Mouse (Mus musculus): ENCODE results near the gene Dscaml1. TPM values are rescaled to one million over a fixed set of nuclear protein-coding genes. Genes with fewer than 3 reads are reported as not detected.

The Dscaml1 gene
- polyA plus RNA-seq, 1 experiment from 2014 or later, result 0.06 TPM

- WGBS, result 60% methylated on average over 5 of the region's 5 CpGs
- Histone ChIP-seq H3K4me3 (ENCODE audit: low read depth, low read length) (no peak overlapping the region), H3K27ac (ENCODE audit: low read length) (no peak overlapping the region), H3K36me3 (ENCODE audit: control insufficient read depth, insufficient read depth, low read length) (no peaks in the 10 kb centered on the region), H3K4me1 (ENCODE audit: control insufficient read depth, insufficient read depth, low read length) (no peaks in the 10 kb centered on the region; the same call in 1 of the 2 replicates), H3K4me2 (replicated peaks; ENCODE audit: low read depth, low read length) (no peak overlapping the region), H3K9me3 (ENCODE audit: control insufficient read depth, low read depth, low read length) (no peaks in the 10 kb centered on the region), H3K9ac (replicated peaks; ENCODE audit: low read depth, low read length) (no peak overlapping the region), H3K27me3 (ENCODE audit: control insufficient read depth, insufficient read depth, low read length) (no peaks in the 10 kb centered on the region)
- no peak for ATAC-seq (ENCODE audit: insufficient number of reproducible peaks, insufficient read depth, low FRiP score, low read depth)
Observed at GRCm38 (mm10) chr9:45413478-45414140, 12.8 kb upstream of the Dscaml1 start.

DNA sequence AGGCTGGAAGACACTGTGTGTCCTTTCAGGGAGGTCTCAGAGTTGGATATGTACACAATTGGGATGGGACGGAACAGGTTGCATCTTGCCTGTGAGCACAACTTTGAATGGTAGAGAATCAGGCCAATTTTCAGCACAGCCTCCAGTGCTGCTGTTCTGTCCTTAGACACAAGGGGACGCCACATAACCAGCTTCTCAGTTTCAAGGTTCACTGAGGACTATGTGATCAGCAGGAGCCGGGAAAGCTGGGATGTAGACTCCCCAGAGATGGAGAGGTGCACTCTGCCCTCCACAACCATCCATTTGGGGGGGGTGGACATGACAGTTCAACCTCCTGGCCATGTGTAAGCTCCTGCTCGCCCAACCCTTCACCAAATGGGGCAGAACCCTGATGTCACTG is 10.5 kb upstream of the Dscaml1 start:
- H3K4me3 ChIP-seq (ENCODE audit: low read depth, low read length), result no peak overlapping the region
- H3K27me3 ChIP-seq (ENCODE audit: control insufficient read depth, insufficient read depth, low read length), result no peaks in the 10 kb centered on the region
- ATAC-seq (ENCODE audit: insufficient number of reproducible peaks, insufficient read depth, low FRiP score, low read depth), result no peak
- H3K9me3 ChIP-seq (ENCODE audit: control insufficient read depth, low read depth, low read length), result no peaks in the 10 kb centered on the region
- H3K27ac ChIP-seq (ENCODE audit: low read length), result no peak overlapping the region
- no peak overlapping the region for H3K4me2 ChIP-seq (replicated peaks; ENCODE audit: low read depth, low read length)
- no peaks in the 10 kb centered on the region for H3K36me3 ChIP-seq (ENCODE audit: control insufficient read depth, insufficient read depth, low read length)
- WGBS, result 45% methylated on average over 4 of the region's 4 CpGs
- no peaks in the 10 kb centered on the region; the same call in 1 of the 2 replicates for H3K4me1 ChIP-seq (ENCODE audit: control insufficient read depth, insufficient read depth, low read length)
- no peak overlapping the region for H3K9ac ChIP-seq (replicated peaks; ENCODE audit: low read depth, low read length)

DNA sequence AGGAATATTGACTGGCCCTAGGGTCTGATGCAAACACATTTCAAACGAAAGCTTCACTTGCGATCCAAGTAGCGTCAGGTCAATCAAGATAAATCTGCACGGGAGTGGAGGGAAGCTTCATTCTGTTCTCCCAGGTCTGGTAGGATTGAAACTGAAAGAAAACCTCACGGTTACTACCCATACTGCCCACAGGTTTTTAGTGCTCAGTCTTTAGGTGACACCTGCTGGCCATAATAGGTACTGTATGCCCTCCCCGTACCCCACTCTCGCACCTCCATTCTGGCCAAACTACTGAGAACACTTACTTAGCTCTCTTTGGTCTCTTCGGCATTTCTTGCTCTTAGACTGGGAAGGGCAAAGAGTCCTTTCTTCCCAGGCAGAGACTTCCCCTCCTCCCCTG is 9.2 kb upstream of the Dscaml1 start:
- Histone ChIP-seq H3K4me3 (ENCODE audit: low read depth, low read length) (no peak overlapping the region), H3K27me3 (ENCODE audit: control insufficient read depth, insufficient read depth, low read length) (no peaks in the 10 kb centered on the region), H3K27ac (ENCODE audit: low read length) (no peak overlapping the region), H3K36me3 (ENCODE audit: control insufficient read depth, insufficient read depth, low read length) (no peaks in the 10 kb centered on the region), H3K9ac (replicated peaks; ENCODE audit: low read depth, low read length) (no peak overlapping the region), H3K4me1 (ENCODE audit: control insufficient read depth, insufficient read depth, low read length) (no peaks in the 10 kb centered on the region), H3K4me2 (replicated peaks; ENCODE audit: low read depth, low read length) (peak overlapping the region; percentile 18; the same call in 1 of the 2 replicates), H3K9me3 (ENCODE audit: control insufficient read depth, low read depth, low read length) (no peaks in the 10 kb centered on the region)
- 24% methylated on average over 8 of the region's 8 CpGs for WGBS
- no peak for ATAC-seq (ENCODE audit: insufficient number of reproducible peaks, insufficient read depth, low FRiP score, low read depth)

- ATAC-seq (ENCODE audit: insufficient number of reproducible peaks, insufficient read depth, low FRiP score, low read depth), result no peak
- no peaks in the 10 kb centered on the region for H3K27me3 ChIP-seq (ENCODE audit: control insufficient read depth, insufficient read depth, low read length)
- H3K4me3 ChIP-seq (ENCODE audit: low read depth, low read length), result no peak overlapping the region
- no peak overlapping the region for H3K4me2 ChIP-seq (replicated peaks; ENCODE audit: low read depth, low read length)
- 66% methylated on average over 8 of the region's 8 CpGs for WGBS
- no peak overlapping the region for H3K9ac ChIP-seq (replicated peaks; ENCODE audit: low read depth, low read length)
- no peaks in the 10 kb centered on the region for H3K4me1 ChIP-seq (ENCODE audit: control insufficient read depth, insufficient read depth, low read length)
- no peaks in the 10 kb centered on the region for H3K9me3 ChIP-seq (ENCODE audit: control insufficient read depth, low read depth, low read length)
- no peak overlapping the region for H3K27ac ChIP-seq (ENCODE audit: low read length)
- no peaks in the 10 kb centered on the region for H3K36me3 ChIP-seq (ENCODE audit: control insufficient read depth, insufficient read depth, low read length)
Observed at GRCm38 (mm10) chr9:45418252-45418651, 8.2 kb upstream of the Dscaml1 start.

DNA sequence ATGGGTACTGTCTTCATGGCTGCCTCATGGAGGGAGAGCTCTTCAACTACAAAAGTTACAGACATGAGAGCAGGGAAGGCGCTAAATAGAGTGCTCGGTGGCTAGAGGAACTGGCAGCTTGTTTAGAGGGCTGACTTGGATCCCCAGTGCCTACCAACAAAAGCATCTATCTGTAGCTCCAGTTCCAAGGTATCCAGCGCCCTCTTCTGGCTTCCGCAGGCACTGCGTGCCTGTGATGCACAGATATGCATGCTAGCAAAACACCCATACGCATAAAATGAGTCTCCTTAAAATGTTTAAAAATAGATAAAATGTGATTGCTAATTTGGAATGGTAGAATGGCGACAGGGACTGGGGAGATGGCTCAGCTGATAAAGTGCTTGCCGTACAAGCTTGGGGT is 5.2 kb upstream of the Dscaml1 start:
- H3K27ac ChIP-seq (ENCODE audit: low read length), result no peak overlapping the region

GRCm38 (mm10) chr9:45422761-45423298 is 3.6 kb upstream of the Dscaml1 start:
- Histone ChIP-seq H3K9me3 (ENCODE audit: control insufficient read depth, low read depth, low read length) (no peaks in the 10 kb centered on the region), H3K4me3 (ENCODE audit: low read depth, low read length) (no peak overlapping the region), H3K4me2 (replicated peaks; ENCODE audit: low read depth, low read length) (no peak overlapping the region), H3K27ac (ENCODE audit: low read length) (no peak overlapping the region), H3K4me1 (ENCODE audit: control insufficient read depth, insufficient read depth, low read length) (no peaks in the 10 kb centered on the region), H3K36me3 (ENCODE audit: control insufficient read depth, insufficient read depth, low read length) (no peaks in the 10 kb centered on the region), H3K27me3 (ENCODE audit: control insufficient read depth, insufficient read depth, low read length) (no peaks in the 10 kb centered on the region), H3K9ac (replicated peaks; ENCODE audit: low read depth, low read length) (no peak overlapping the region)
- ATAC-seq (ENCODE audit: insufficient number of reproducible peaks, insufficient read depth, low FRiP score, low read depth), result no peak
- 69% methylated on average over 7 of the region's 7 CpGs for WGBS

More for the DNA sequence above, 5.2 kb upstream of the Dscaml1 start:
- H3K9ac ChIP-seq (replicated peaks; ENCODE audit: low read depth, low read length), result no peak overlapping the region
- H3K36me3 ChIP-seq (ENCODE audit: control insufficient read depth, insufficient read depth, low read length), result no peaks in the 10 kb centered on the region
- H3K4me2 ChIP-seq (replicated peaks; ENCODE audit: low read depth, low read length), result no peak overlapping the region
- no peaks in the 10 kb centered on the region for H3K4me1 ChIP-seq (ENCODE audit: control insufficient read depth, insufficient read depth, low read length)
- no peak overlapping the region for H3K4me3 ChIP-seq (ENCODE audit: low read depth, low read length)
- no peaks in the 10 kb centered on the region for H3K9me3 ChIP-seq (ENCODE audit: control insufficient read depth, low read depth, low read length)
- WGBS, result 62% methylated on average over 8 of the region's 8 CpGs
- no peaks in the 10 kb centered on the region for H3K27me3 ChIP-seq (ENCODE audit: control insufficient read depth, insufficient read depth, low read length)
- ATAC-seq (ENCODE audit: insufficient number of reproducible peaks, insufficient read depth, low FRiP score, low read depth), result no peak

DNA sequence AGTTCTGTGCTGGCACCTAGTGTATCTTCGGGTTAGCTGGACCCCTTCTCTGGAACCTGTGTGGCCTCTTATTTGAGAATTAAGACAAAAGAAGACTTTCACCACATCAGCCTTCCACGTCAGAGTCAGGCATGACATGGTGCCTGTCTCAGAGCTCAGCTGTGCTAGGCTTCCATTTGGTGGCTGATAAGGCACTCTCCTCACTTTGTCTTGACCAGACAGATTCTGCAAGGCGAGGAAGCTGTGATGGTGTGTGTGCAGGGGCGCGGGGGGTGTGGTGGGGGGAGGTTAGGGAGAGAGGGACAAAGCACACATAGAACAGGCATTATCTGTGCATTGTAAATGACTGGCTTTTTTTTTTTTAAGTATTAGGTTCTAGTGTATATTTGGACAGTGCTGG is 3.0 kb downstream of the Dscaml1 start:
- Histone ChIP-seq H3K9ac (replicated peaks; ENCODE audit: low read depth, low read length) (no peak overlapping the region), H3K4me3 (ENCODE audit: low read depth, low read length) (no peak overlapping the region), H3K4me2 (replicated peaks; ENCODE audit: low read depth, low read length) (no peak overlapping the region), H3K36me3 (ENCODE audit: control insufficient read depth, insufficient read depth, low read length) (no peaks in the 10 kb centered on the region), H3K27ac (ENCODE audit: low read length) (no peak overlapping the region), H3K4me1 (ENCODE audit: control insufficient read depth, insufficient read depth, low read length) (peaks cover 10% of the 10 kb centered on the region; the same call in 1 of the 2 replicates), H3K27me3 (ENCODE audit: control insufficient read depth, insufficient read depth, low read length) (peaks cover 33% of the 10 kb centered on the region), H3K9me3 (ENCODE audit: control insufficient read depth, low read depth, low read length) (no peaks in the 10 kb centered on the region)
- WGBS, result 26% methylated on average over 5 of the region's 5 CpGs
- ATAC-seq (ENCODE audit: insufficient number of reproducible peaks, insufficient read depth, low FRiP score, low read depth), result no peak

DNA sequence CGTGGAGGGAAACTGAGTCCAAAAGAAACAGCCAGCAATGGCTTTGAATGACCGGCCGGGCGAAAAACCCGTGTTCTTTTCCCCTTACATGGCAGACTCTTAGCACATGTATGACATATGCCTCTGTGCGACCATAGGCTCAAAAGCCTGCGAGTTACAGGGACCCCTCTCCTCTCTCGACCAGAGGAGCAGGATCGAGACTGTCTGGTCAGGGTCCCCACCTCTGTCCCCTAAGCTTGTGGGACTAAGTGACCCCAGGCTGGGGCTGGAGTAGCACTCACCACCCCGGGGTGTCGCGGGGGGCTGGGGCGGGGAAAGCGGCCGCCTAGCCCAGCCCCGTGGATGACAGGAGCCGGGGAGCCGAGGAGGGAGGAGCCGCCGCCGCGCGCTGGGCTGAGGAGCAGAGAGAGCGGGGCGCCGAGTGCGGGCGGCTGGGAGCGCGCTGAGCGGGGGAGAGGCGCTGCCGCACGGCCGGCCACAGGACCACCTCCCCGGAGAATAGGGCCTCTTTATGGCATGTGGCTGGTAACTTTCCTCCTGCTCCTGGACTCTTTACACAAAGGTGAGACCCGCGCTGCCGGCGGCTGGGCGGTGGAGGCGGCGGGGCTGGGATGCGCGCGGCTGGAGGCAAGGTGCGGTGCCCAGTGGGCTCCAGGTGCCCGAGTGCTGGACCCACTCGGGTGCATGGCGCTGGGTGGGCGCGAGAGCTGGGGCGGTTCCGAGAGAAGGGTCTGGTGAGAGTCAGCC is 3.7 kb downstream of the Dscaml1 start:
- Histone ChIP-seq H3K27ac (ENCODE audit: low read length) (no peak overlapping the region), H3K9ac (replicated peaks; ENCODE audit: low read depth, low read length) (no peak overlapping the region; the same call in 1 of the 2 replicates), H3K4me1 (ENCODE audit: control insufficient read depth, insufficient read depth, low read length) (peaks cover 10% of the 10 kb centered on the region; the same call in 1 of the 2 replicates)

More for the DNA sequence above, 3.7 kb downstream of the Dscaml1 start:
- H3K36me3 ChIP-seq (ENCODE audit: control insufficient read depth, insufficient read depth, low read length), result no peaks in the 10 kb centered on the region
- peak overlapping the region; percentile 30 for H3K4me3 ChIP-seq (ENCODE audit: low read depth, low read length)
- peaks cover 33% of the 10 kb centered on the region for H3K27me3 ChIP-seq (ENCODE audit: control insufficient read depth, insufficient read depth, low read length)
- peak overlapping the region; percentile 54 for H3K4me2 ChIP-seq (replicated peaks; ENCODE audit: low read depth, low read length)
- no peaks in the 10 kb centered on the region for H3K9me3 ChIP-seq (ENCODE audit: control insufficient read depth, low read depth, low read length)
- no peak for ATAC-seq (ENCODE audit: insufficient number of reproducible peaks, insufficient read depth, low FRiP score, low read depth)
- WGBS, result 3% methylated on average over 47 of the region's 54 CpGs

All from stomach, embryonic 14.5 days (tissue).